Mouse (Mus musculus): ENCODE results near the gene Mmp20. TPM values are rescaled to one million over a fixed set of nuclear protein-coding genes. Genes with fewer than 3 reads are reported as not detected.

The Mmp20 gene
- 0.01 TPM in 1 of 2 replicates, not detected in the other for polyA plus RNA-seq (2012; rRNA removed)

DNA sequence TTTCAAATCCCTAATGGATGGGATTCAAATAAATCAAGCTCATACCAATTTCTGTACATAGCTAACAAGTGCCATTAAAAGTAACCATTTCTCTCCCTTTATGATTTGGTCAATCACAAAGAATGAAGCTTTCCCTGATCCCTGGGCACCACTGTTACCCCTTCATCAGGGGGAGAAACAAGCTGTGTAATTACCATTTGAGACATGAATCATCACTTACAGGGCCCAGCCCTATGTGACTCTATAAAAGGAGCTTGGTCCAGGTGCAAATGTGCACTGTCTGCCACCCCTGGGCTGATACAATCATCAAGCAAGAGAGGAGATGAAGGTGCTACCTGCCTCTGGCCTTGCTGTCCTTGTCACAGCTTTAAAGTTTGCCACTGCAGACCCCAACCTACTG, at the start of gene Mmp20:
Mmp20 (plus strand) TSS at position 301 of the 400 bp plus-strand sequence.

DNA sequence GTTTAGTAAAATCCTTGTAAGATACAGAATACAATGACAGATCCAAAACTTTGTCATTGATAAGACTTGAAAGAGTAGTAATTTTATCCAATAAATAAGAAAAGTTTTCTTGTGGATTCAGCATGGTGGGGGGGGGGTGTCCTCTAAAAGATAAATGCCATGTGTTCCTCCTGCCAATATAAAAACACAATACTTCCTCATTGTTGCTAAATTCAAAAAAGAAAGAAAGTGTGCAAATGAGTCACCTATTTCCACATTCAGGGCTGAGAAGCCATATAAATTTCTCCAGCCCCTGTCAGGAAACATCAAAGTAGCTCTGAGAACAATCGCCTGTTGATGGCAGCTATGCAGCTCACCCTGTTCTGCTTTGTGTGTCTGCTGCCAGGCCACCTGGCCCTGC, 63.8 kb downstream of the Mmp20 start, which contains the start of gene Mmp7:
Mmp7 (plus strand) TSS at position 301 of the 400 bp plus-strand sequence.

Other genes starting within 250 kb of the Mmp20 start
- gene Mmp1b, start 240.2 kb upstream of the Mmp20 start, polyA plus RNA-seq (2012; rRNA removed), result not detected in 2 replicates
- gene Mmp3, start 182.4 kb upstream of the Mmp20 start, polyA plus RNA-seq (2012; rRNA removed), result not detected in 2 replicates
- gene Mmp10, start 125.9 kb upstream of the Mmp20 start, polyA plus RNA-seq (2012; rRNA removed), result not detected in 2 replicates
- gene Mmp8, start 69.8 kb upstream of the Mmp20 start, polyA plus RNA-seq (2012; rRNA removed), result 30.9 and 36.7 TPM in 2 replicates
- 0.24 TPM in 2 replicates for gene Mmp27, start 56.8 kb upstream of the Mmp20 start, polyA plus RNA-seq (2012; rRNA removed)
- gene Mmp7, start 63.9 kb downstream of the Mmp20 start, polyA plus RNA-seq (2012; rRNA removed), result not detected in 2 replicates
- gene Tmem123, start 135.8 kb downstream of the Mmp20 start, polyA plus RNA-seq (2012; rRNA removed), result 20.2 and 21.8 TPM in 2 replicates
- gene Birc2, start 208.8 kb downstream of the Mmp20 start, polyA plus RNA-seq (2012; rRNA removed), result 12.7 TPM in 2 replicates
- 14.8 and 15.2 TPM in 2 replicates for gene Birc3, start 245.0 kb downstream of the Mmp20 start, polyA plus RNA-seq (2012; rRNA removed)

Measured in liver, embryonic 18 days (tissue).